Mouse (Mus musculus) 3T3-L1 (cell line): ENCODE measurements around the gene Il20ra.
A peak's percentile ranks its signal among the peaks of the same experiment; 100 is the strongest.

Experiments
- DNase-seq: peaks from one replicate; pipeline ENCODE4 v3.0.0-alpha.2; 2015; ENCODE audit warnings: low read depth, low spot score

The Il20ra gene

DNA sequence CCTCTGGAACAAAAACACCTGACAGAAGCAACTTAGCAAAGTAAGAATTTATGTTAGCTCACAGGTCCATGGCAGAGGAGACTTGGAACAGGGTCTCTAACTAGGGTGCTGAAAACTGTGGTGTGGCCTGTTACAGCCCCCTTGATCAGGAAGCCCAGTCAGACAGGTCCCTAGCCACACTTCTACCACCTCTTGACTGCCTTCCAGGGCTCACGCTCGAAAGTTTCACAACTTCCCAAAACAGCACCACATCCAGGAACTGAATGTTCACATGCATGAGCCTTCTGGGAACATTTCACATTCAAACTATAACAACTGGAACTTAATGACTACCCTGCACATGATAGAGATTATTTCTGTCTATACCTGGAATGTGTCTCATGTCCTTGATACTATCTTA is 53.1 kb downstream of the Il20ra start:
- DNase-seq, result no peak

DNA sequence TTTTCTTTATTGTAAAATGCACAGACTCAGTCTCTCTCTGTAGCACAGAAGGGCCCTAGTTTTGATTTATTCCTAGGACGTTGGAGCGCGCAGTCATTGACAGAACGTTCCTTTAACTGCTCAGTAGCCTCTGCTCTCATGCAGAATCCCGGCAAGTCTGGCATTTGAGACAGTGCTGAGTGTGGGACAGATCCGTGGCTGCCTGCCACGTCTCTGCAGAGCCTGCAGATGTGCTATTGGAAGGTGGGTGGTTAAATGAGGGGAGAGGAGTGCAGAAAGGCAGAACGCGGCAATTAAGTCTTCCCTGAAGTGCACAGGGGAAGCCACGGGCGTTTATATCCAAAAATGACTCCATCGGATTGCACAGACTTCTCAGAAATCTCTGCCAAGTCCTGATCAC is 66.7 kb downstream of the Il20ra start:
- no peak for DNase-seq

DNA sequence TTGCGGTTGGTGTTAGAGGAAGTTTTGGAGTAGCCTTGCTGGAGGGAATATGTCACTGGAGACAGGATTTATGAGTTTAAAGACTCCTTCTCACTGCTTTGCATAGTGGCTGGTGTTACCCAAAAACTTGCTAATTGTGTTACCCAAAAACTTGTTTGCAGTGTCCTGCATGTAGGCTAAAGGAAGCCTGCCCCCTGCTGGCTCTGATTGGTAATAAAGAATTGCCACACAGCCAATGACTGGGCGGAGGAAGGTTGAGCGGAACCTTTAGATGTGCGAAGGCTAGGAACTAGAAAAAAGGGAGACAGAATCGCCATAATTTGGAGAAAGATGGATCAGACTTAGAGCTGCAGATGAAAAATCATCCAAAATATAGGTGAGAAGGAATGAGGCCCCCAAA is 69.0 kb downstream of the Il20ra start:
- DNase-seq, result peak; percentile 8

DNA sequence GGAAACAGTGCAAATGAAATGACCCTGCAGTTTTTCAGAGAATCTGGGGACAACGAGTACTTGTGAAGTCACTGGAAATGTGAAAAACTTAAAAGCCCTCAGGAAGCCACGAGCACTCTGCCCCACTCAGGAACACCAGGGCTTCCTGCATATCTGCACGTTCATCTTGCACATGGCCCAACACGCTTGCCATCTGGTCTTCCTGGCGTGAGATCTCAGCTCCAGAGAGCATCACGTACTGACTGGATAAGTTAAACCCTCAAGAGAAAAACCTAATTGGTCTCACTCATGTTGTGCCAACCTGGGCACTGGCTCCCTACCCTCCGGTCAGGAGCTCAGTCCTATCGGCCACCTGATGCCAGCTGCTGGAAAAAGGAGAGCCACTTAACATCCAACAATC is 82.6 kb downstream of the Il20ra start:
- no peak for DNase-seq

DNA sequence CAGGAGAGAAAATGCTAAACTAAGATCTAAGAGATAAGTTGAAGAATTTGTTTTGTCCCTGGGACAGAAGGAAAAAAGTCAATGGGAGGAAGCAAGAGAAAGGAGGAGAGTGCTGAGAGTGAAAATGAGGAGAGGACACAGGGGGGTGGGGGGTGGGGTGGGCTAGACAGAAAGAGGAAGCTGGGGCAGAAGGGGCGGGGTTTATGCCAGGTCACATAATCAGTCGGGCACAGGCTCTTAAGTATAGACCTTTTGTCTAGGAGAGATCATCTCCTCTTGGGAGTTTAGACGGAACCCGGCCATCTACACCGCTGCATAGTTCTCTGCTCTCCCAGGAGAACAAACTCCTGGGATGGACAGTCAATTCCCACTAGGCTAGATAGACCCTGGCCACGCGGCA is 90.6 kb downstream of the Il20ra start:
- no peak for DNase-seq

DNA sequence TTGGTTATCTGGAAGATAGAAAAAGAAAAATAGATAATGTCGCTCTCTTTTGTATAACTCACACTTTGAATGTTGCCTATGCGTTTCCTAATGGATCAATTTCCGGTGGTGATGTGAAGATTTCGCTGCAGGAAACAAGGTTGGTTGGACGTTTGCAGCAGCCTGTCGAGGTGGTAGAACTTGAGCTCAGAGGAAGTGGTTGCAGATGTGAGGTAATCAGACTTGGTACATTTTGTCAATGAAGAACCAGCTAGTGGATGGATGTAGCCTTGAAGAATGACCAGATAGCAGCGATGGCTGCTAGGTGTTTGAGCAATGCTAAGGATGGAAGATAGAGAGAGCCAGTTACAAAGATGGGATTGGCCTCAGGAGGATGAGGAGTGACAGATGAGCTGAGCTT is 92.4 kb downstream of the Il20ra start:
- no peak for DNase-seq
